Mouse (Mus musculus): ENCODE data around the gene Megf8. TPM values are rescaled to one million over a fixed set of nuclear protein-coding genes. Genes with fewer than 3 reads are reported as not detected.

Gene Megf8
- polyA plus RNA-seq, 1 experiment: 69.3 TPM

DNA sequence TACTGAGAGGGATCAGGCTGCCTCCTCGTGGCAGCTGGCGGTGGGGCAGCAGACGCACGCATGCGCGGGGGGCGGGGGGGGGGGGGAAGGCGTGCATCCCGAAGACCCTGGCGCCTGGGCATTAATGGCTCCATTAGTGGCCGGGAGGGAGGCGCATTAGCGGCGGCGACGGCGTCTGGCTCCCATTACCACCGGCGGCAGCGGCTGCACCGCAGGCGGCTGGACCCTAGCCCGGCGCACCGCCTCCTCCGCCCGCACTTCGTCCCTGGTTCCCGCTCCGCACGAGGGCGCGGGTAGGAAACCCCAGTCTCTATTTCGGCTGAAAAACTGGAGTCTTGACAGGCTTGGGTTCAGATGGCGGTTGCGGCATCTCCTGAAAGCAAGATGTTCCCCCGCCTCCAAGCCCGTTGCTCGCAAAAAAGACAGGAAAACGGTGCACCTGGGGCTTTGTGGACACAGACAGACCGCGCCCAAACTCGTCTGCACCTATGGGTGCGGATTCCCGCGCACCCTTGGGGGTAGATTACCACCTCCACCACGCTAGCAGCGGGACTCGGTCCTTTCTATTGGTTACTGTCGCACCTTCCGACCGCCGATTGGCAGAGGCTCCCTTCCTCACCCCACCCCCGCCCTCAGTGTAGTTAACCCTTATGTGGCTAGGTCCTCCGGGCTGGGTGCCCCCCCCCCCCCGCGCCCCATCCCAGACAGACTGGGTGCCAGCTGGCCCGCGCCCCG, 38.5 kb upstream of the Megf8 start:
- H3K27ac ChIP-seq (ENCODE audit: insufficient read depth, low read length): peak overlapping the region; percentile 97
- peaks cover 14% of the 10 kb centered on the region for H3K4me1 ChIP-seq (ENCODE audit: control insufficient read depth, insufficient read depth, low read length)

DNA sequence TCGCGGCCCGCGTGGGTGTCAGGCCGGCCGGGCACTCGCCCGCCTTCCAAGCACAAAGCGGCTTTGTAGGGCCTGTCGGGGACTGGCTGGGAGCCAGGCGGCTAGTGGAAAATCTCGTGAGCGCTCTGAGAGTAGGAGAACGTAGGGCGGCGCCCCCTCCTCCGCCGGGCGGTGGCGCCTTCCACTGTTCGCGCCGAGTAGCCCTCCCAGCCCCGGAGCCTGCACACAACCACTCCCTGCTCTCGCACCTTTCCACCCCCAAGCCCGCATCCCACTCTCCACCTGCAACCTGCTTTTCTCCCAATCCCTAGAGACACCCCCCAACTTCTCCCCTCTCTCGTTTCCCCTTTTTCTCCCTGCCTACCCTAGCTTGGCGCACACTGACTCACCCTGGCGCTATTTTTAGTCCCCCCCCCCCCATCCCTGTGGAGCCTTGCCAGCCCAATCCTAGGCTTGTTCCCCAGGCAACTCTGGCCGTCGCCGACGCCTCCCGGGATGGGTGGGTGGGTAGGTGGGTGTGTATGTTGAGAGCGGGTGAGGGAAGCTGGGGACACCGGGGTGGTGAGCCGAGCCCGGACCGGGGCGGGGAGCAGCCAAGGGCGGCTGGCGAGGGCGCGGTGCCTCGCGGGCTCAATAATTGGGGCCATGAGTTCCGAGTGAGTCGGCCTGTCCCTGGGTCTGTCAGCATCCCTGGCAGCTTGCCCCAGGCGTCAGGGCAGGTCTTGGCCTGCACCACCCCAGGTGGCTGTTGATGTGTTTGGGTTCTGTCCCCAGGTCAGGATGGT, 37.7 kb upstream of the Megf8 start:
- peak overlapping the region; percentile 97 for H3K27ac ChIP-seq (ENCODE audit: insufficient read depth, low read length)
- peaks cover 11% of the 10 kb centered on the region for H3K4me1 ChIP-seq (ENCODE audit: control insufficient read depth, insufficient read depth, low read length)
- TF ChIP-seq POLR2A (IDR thresholded peaks at IDR 0.05; ENCODE audit: extremely low read depth, insufficient read depth, low read length) (no peak), CTCF (IDR thresholded peaks at IDR 0.05; ENCODE audit: extremely low read depth, insufficient read depth, low read length) (no peak)
- H3K4me3 ChIP-seq (ENCODE audit: insufficient read depth, low read length): peak overlapping the region; percentile 40

More for the DNA sequence above, 38.5 kb upstream of the Megf8 start:
- peak overlapping the region; percentile 40 for H3K4me3 ChIP-seq (ENCODE audit: insufficient read depth, low read length)
- TF ChIP-seq POLR2A (IDR thresholded peaks at IDR 0.05; ENCODE audit: extremely low read depth, insufficient read depth, low read length): peak; percentile 65; the same call in 1 of the 2 replicates
- TF ChIP-seq CTCF (IDR thresholded peaks at IDR 0.05; ENCODE audit: extremely low read depth, insufficient read depth, low read length): peak; percentile 58

DNA sequence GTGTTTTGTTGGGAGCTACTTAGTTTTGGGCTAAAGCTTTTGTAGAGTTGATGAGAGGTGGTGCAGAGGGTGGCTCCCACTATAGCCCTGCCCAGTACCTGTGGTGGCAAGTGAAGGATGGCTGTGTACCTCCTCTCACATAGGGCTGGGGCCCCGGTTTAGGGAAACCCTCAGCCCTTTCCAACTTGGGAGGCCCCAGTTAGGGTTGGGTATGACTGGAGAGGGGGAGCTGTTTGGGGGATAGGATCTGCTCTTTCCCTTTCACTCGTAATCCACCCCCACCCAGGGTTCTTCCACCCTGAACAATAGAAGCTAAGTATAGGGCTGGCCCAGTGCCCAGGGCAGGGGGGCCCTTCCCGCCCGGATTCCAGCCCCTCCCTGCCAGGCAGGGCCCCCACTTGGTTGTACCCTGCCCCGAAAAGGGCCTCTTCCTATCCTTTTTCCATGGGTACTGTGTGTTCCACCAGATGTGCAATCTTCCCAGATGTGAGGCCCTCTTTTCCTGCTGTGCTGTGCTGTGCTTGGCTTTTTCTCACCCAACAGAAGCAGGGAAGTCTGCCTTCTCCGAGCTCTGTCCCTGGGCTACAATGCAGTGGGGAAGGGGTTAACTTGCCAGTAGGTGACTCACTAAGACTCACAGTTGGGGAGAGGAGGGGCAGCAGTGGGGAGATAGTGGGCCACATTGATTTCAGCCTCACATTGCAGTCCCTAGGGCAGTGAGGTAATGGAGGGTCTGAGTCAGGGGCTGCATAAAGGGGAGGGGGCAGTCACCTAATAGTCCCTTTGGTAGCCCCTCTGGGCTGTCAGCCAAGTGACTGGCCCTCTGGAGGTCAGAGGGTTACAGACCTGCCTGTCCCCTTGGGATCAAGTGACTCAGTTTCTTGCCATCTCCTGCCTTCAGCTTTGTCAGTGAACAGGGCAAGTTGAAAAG, 36.8 kb upstream of the Megf8 start:
- H3K27ac ChIP-seq (ENCODE audit: insufficient read depth, low read length): peak overlapping the region; percentile 97
- peak overlapping the region; percentile 40 for H3K4me3 ChIP-seq (ENCODE audit: insufficient read depth, low read length)
- TF ChIP-seq POLR2A (IDR thresholded peaks at IDR 0.05; ENCODE audit: extremely low read depth, insufficient read depth, low read length) (no peak), CTCF (IDR thresholded peaks at IDR 0.05; ENCODE audit: extremely low read depth, insufficient read depth, low read length) (no peak)
- H3K4me1 ChIP-seq (ENCODE audit: control insufficient read depth, insufficient read depth, low read length): peaks cover 6% of the 10 kb centered on the region

DNA sequence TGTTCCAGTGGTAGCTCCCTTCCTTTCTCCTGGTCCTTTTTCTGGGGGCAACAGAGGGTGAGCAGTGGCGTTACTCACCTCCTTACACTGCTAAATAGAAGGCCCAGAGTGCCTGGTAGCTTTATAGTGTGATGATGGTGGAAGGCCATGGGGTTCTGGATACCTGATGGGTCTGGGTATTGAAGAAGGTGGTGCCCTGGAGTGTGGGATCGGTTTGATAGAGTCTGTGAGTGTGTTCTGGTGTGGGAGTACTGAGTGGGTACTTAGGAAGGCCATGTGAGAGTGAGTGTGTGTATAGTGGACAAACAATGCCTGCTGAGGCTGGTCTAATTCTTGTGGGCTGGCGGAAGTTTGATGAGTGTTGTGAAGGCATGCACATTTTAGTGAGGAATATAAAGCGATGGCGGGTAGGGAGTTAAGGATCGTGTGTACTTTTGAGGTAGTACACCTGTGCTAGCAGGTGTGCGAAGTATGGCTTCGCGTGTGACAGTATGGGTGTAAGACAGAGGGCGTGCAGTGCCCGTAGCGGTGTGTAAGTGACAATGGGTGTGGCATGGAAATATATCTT, 35.7 kb upstream of the Megf8 start:
- Histone ChIP-seq H3K4me1 (ENCODE audit: control insufficient read depth, insufficient read depth, low read length) (peaks cover 3% of the 10 kb centered on the region; the same call in 1 of the 2 replicates), H3K4me3 (ENCODE audit: insufficient read depth, low read length) (peak overlapping the region; percentile 49), H3K27ac (ENCODE audit: insufficient read depth, low read length) (peak overlapping the region; percentile 85)
- TF ChIP-seq POLR2A (IDR thresholded peaks at IDR 0.05; ENCODE audit: extremely low read depth, insufficient read depth, low read length): no peak
- no peak for TF ChIP-seq CTCF (IDR thresholded peaks at IDR 0.05; ENCODE audit: extremely low read depth, insufficient read depth, low read length)

DNA sequence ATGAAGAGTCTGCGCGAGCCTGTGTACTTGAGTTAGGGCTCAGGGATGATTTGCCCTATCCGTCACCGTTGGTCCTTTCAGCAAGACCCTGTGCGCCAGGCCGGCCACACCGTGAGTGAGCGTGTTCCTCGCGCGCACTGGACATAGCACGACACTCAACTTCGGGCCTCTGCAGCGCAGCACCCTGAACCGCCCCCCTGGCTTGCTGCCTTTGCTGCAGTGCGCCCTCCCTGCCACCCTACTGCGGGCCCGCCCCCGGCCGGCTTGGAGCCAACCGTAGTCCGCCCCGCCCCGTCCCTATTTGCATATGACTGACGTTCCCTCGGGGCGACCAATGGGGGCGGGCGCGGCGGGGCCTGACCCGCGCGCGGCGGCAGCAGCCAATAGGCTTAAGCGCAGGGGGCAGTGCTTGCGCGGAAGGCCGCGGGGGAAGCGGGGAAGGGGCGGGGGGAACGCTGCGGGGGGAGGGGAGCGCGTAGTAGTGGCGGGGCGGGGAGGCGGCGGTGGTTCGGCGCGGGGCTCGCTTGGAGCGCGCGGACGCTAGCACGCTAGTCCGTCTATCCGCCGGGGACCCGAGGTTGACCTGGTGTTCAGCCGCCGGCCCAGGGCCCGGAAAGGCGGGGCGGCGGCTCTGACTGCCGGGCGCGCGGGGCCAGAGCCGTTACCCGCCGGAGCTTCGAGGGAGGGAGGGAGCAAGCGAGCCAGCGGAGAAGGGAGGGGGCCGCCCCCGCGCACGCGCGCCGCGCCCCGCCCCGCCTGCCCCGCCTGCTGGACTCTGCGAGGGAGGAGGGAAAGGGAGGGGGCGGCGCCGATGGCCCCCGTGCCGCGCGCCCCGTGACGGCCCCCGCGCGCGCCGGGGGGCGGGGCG, 35.0 kb upstream of the Megf8 start:
- no peak for TF ChIP-seq CTCF (IDR thresholded peaks at IDR 0.05; ENCODE audit: extremely low read depth, insufficient read depth, low read length)
- TF ChIP-seq POLR2A (IDR thresholded peaks at IDR 0.05; ENCODE audit: extremely low read depth, insufficient read depth, low read length): peak; percentile 50; the same call in 1 of the 2 replicates
- peaks cover 3% of the 10 kb centered on the region; the same call in 1 of the 2 replicates for H3K4me1 ChIP-seq (ENCODE audit: control insufficient read depth, insufficient read depth, low read length)

DNA sequence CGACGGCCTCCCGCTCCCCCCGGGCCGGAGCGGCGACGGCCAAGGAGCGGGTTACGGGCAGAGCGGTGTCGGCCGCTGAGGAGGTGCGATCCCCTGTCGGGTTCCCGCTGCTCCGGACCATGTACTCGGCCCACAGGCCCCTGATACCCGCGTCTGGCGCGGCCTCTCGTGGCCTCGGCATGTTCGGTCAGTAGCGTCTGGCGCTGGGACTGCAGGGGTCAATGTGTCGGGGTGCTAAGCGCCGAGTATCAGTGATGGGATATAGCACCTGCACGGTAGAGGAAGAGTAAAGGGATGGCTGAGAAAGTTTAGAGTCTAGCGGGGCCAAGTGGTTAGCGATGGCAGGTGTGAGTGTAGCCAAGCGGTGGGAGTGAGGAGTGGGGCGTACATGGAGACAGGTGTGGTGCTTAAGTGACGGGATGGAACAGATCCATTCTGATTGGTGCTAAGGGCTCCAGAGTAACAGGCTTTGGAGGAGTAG, 34.2 kb upstream of the Megf8 start:
- peak overlapping the region; percentile 49 for H3K4me3 ChIP-seq (ENCODE audit: insufficient read depth, low read length)
- TF ChIP-seq CTCF (IDR thresholded peaks at IDR 0.05; ENCODE audit: extremely low read depth, insufficient read depth, low read length): no peak
- no peak for TF ChIP-seq POLR2A (IDR thresholded peaks at IDR 0.05; ENCODE audit: extremely low read depth, insufficient read depth, low read length)
- H3K4me1 ChIP-seq (ENCODE audit: control insufficient read depth, insufficient read depth, low read length): peaks cover 3% of the 10 kb centered on the region; the same call in 1 of the 2 replicates
- no peak overlapping the region for H3K27ac ChIP-seq (ENCODE audit: insufficient read depth, low read length)

More for the DNA sequence above, 35.0 kb upstream of the Megf8 start:
- Histone ChIP-seq H3K27ac (ENCODE audit: insufficient read depth, low read length) (peak overlapping the region; percentile 92), H3K4me3 (ENCODE audit: insufficient read depth, low read length) (peak overlapping the region; percentile 49)

DNA sequence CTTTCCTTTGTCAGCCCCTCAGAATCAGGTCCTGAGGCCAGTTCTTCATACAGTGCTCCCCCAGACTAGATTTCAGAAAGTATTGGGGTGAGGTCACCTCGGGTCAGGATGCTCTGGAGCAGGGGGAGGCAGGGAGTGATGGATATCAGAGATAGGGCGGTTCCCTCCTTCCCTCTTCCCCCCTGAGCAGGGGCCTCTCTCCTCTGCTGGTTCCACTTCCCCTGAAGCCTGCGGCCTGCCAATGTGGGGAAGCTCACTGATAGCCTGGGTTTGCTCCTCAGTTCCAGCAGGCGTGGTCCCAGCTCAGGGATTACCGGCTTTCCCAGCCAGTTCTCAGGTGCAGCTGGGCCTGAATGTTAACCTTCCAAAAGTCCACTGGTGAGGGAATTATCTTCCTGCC, 33.3 kb upstream of the Megf8 start:
- TF ChIP-seq CTCF (IDR thresholded peaks at IDR 0.05; ENCODE audit: extremely low read depth, insufficient read depth, low read length) (no peak), POLR2A (IDR thresholded peaks at IDR 0.05; ENCODE audit: extremely low read depth, insufficient read depth, low read length) (no peak)
- Histone ChIP-seq H3K4me3 (ENCODE audit: insufficient read depth, low read length) (peak overlapping the region; percentile 49; the same call in 1 of the 2 replicates), H3K4me1 (ENCODE audit: control insufficient read depth, insufficient read depth, low read length) (peaks cover 3% of the 10 kb centered on the region; the same call in 1 of the 2 replicates), H3K27ac (ENCODE audit: insufficient read depth, low read length) (no peak overlapping the region)

DNA sequence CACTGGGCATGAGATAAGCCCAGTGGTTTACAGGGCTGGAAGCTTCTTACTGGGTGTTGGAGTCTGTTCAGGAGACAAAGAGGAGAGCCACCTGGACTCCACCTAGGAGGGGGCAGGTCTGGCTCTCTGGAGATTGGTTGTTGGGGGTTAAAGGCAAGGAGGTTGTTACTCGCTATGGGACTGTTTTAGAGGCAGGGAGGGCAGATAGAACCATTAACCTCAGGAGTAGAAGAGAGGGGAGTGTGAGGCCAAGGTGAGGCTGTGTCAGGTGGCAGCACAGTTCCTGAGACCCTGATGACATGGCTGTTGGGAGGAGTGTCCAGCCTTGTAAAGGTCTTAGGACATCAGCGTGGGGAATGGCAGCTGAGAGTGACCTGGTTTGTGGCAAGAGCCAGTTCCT, 32.8 kb upstream of the Megf8 start:
- no peak overlapping the region for H3K27ac ChIP-seq (ENCODE audit: insufficient read depth, low read length)
- TF ChIP-seq POLR2A (IDR thresholded peaks at IDR 0.05; ENCODE audit: extremely low read depth, insufficient read depth, low read length) (no peak), CTCF (IDR thresholded peaks at IDR 0.05; ENCODE audit: extremely low read depth, insufficient read depth, low read length) (no peak)
- H3K4me1 ChIP-seq (ENCODE audit: control insufficient read depth, insufficient read depth, low read length): peaks cover 3% of the 10 kb centered on the region; the same call in 1 of the 2 replicates
- no peak overlapping the region for H3K4me3 ChIP-seq (ENCODE audit: insufficient read depth, low read length)
